Mouse (Mus musculus) limb, embryonic 10.5 days (tissue): ENCODE measurements around the gene Gpr55. TPM values are rescaled to one million over a fixed set of nuclear protein-coding genes. Genes with fewer than 3 reads are reported as not detected.

Source experiments
- DNase-seq: peaks from one replicate; pipeline ENCODE4 v3.0.0-alpha.2; 2017; ENCODE audit warnings: low spot score
- H3K27ac ChIP-seq: fragments of 300-500 bp; sonication (generic); 2 replicates; pipeline ENCODE4 v1.5.1; 2016; ENCODE audit warnings: mild to moderate bottlenecking
- H3K27me3 ChIP-seq: fragments of 300-500 bp; sonication (generic); 2 replicates; pipeline ENCODE4 v1.6.1; 2016; ENCODE audit warnings: low read depth, mild to moderate bottlenecking; ENCODE audit not compliant: poor library complexity, severe bottlenecking
- H3K36me3 ChIP-seq: fragments of 300-500 bp; sonication (generic); 2 replicates; pipeline ENCODE4 v1.6.1; 2016; ENCODE audit warnings: mild to moderate bottlenecking, moderate library complexity
- H3K4me1 ChIP-seq: fragments of 300-500 bp; sonication (generic); 2 replicates; pipeline ENCODE4 v1.6.1; 2016
- H3K4me3 ChIP-seq: fragments of 300-500 bp; sonication (generic); 2 replicates; pipeline ENCODE4 v1.5.1; 2016; ENCODE audit warnings: mild to moderate bottlenecking, moderate library complexity
- H3K9me3 ChIP-seq: fragments of 300-500 bp; sonication (generic); replicated peaks from 2 replicates; pipeline ENCODE4 v1.6.1; 2016; ENCODE audit warnings: mild to moderate bottlenecking
- WGBS: fragments of 180-500 bp; shearing (Covaris S2); methylation state at CpG from one replicate; pipeline ENCODE4 v1.1.7; 2016; 5-methylcytosine and 5-hydroxymethylcytosine counted together
- polyA plus RNA-seq: library from polyadenylated mRNA; unstranded; fragments of >200 nt; fragmentation: Nextera tagmentation; extraction: Ambion mirVana; gene quantifications from 2 replicates; pipeline ENCODE4 v1.2.1, GENCODE M21; 2016

The Gpr55 gene
- polyA plus RNA-seq, 1 experiment from 2014 or later: not detected

DNA sequence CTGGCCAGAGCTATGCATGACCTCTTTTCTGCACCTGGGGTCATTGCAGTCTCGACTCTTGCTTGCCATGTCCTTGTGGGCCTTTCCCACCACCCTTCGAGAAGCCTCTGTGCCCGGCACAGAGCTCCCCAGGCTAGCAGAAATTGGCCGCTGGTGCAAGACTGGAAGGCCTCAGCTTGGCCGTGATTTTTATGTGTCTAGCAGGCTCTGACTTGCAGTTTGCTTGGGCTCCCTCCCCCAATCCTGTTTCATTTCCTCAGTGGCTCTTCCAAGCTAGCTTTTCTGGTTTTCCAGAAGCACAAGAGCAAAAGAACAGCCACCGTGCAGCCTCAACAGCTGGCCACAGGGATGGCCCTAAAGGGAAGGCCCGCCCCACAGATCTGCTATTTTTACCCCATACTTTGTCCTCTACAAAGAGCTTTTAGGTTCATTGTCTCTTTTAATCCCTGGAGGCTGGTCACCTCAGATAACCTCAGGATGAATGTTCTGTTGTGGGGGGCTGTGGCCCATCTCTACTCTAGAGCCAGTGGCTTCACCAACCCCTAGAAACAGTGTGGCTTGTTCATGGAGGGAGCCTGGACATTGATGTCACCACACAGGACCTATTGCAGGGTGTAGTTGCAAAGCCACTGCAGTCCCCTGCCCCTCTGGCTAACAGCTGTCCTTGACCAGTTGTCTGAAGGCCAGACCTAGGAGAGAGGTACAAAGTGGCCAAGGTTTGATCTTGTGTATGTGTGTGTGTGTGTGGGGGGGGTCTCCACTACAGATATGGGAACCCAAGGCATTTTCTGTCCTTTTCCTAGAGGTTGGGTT lies 60.1 kb downstream of the Gpr55 start:
- Histone ChIP-seq H3K4me3 (no peak overlapping the region), H3K9me3 (no peaks in the 10 kb centered on the region), H3K36me3 (peaks cover 57% of the 10 kb centered on the region), H3K27me3 (no peaks in the 10 kb centered on the region), H3K4me1 (peaks cover 55% of the 10 kb centered on the region), H3K27ac (0 out of 2 replicates have a peak overlapping the region, but pooled peaks have one; percentile 11)
- 79% methylated on average over 7 of the region's 7 CpGs for WGBS
- DNase-seq: no peak

DNA sequence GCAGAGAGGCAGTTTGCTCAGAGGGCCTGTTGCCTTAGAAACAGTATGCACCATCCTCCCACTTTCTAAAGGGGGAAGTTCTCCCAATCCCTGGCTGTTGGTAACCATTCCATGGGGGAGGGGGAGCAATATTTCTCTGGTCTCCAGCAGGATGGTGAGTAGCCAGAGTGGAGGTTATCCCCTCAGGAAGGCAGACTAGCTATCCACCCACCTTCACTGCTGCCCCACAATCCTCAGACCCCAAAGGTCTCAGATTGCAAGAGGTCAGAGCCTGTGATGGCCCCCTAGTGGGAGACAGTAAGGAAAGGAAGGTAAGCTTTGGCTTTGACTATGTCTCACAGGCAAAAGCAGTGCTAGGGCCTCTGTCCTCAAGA lies 61.4 kb downstream of the Gpr55 start:
- no peak for DNase-seq
- Histone ChIP-seq H3K27me3 (no peaks in the 10 kb centered on the region), H3K27ac (peak overlapping the region; percentile 27; the same call in 1 of the 2 replicates), H3K4me3 (no peak overlapping the region), H3K36me3 (peaks cover 45% of the 10 kb centered on the region), H3K9me3 (no peaks in the 10 kb centered on the region), H3K4me1 (peaks cover 58% of the 10 kb centered on the region)

DNA sequence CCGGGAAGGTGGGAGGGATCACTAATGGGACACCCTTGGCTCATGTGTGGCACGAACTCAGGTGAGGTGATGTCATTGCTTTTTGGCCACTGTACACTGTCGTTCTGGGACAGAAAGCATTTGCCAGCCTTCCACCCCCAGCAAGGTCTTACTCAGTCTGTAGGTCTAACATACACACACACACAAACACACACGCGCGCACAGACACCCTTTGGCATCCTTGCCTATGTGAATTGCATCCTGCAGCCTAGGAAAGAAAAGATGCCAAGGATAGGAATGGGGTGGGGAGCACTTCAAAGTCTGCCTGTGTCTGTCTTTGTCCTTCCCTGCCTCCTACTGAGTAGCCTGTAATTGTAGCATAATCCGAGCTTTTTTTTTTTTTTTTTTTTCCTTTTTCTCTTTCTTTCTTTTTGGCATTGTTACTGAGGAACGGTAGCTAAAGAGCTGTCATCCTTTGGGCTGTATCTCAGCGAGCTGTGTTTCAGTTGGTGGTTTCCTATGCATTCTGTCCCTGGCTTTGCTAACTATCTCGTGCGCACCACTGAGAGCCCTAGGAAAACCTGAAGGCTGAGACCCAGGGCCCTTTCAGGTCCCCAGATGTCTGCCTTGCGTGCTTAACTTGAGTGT lies 61.9 kb downstream of the Gpr55 start:
- Histone ChIP-seq H3K27ac (peak overlapping the region; percentile 59), H3K27me3 (no peaks in the 10 kb centered on the region), H3K4me3 (no peak overlapping the region), H3K9me3 (no peaks in the 10 kb centered on the region), H3K4me1 (peaks cover 62% of the 10 kb centered on the region), H3K36me3 (peaks cover 40% of the 10 kb centered on the region)
- DNase-seq: no peak
- 53% methylated on average over 12 of the region's 12 CpGs for WGBS

DNA sequence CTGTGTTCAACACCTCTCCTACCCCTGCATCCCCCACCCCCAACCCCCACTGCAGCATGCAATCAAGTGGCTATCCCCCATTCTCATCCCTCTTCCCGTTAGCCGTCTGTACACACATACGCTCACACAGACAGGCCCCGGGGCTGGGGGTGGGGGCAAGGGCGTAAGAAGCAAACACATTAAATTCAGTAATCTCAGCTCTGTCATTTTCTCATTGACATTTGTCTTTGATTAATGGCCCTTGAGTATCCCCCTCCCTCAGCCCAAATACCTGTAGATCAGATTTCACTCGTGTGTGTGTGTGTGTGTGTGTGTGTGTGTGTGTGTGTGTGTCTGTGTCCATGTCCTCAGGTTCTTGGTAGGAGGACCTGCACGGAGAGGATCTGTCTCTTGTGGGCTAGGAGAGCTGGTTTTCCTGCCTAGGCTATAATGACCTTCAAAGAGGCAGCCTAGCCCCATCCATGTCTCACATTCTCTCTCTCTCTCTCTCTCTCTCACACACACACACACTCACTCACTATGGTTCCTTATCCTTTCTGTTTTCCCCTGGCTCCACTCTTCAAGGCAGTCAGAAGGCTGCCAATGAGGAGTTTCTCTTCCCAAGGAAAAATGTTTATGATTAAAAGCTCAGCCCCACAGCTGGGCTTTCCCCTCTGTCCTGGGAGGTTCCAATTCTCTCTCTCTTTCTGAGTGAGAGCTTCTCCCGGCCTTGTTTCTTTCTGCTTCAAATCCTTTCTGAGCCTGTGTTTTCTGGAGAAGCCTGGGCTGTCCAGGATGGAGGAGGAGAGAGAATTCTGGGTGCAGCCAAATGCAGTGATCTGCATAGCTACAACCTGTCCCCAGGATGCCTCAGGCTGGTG lies 62.7 kb downstream of the Gpr55 start:
- peak; percentile 44 for DNase-seq
- Histone ChIP-seq H3K36me3 (peaks cover 33% of the 10 kb centered on the region), H3K9me3 (no peaks in the 10 kb centered on the region), H3K4me3 (peak overlapping the region; percentile 20; the same call in 1 of the 2 replicates), H3K27ac (peak overlapping the region; percentile 61; the same call in 1 of the 2 replicates), H3K27me3 (no peaks in the 10 kb centered on the region), H3K4me1 (peaks cover 66% of the 10 kb centered on the region)
- WGBS: 41% methylated on average over 8 of the region's 8 CpGs

DNA sequence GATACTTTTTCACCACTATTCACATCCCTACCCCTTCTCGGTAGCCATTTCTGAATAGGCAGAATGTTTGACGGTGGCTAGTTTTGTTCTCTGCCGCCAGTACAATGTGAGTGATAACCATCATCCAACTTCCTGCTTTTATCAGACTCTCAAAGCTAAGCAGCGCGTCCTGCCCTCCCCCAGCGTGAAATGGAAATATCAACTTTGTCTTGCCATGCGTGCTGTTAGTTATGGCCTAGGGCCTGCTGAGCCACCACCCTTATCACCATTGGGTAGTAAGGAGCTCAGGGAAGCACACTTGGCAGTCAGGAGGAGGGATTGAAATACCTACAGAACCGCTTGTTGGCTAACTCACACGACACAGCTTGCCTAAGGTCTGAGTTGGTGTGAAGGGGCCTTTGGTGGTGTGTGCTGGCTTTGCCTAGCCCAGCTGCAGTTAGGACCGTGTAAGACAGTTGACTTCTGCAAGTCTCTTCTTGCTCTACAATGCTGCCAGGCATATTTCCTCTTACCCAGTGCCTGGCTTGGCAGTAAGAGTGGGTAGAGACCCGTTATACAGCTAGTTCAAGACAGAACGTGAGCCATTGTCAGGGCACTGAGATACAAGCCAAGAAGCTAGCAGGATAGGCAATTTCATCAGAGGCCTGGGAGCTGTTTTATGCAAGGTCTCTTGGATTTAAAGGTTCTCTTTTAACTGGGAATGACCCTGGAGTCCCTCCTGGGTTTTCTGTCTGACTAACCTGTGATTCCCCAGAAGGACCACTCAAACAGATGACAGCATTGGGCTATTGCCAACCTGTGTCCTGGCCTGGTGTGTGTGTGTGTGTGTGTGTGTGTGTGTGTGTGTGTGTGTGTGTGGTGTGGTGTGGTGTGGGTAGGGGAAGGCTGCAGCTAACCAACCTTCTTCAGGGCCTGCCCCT lies 63.8 kb downstream of the Gpr55 start:
- WGBS: 72% methylated on average over 12 of the region's 12 CpGs

DNA sequence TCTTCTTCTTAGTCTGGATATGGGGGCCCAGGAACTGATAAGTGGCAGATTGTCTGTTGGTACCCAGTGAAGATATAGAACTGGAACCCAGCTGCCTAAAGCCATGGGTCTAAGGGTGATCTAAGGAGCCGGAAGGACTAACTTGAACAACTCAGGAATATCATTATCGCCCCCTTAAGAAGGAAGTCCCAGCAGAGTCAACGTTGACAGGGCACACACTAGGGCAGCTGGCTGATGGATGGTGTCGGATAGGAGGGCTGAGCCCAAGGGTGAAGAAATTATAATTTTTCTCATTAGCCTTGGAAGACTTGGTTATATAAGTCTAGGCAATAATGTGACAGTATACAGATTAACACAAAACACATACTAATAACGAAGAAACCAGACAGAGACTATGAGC lies 64.7 kb downstream of the Gpr55 start:
- 78% methylated on average over 5 of the region's 5 CpGs for WGBS
- Histone ChIP-seq H3K27me3 (no peaks in the 10 kb centered on the region), H3K9me3 (no peaks in the 10 kb centered on the region), H3K36me3 (peaks cover 12% of the 10 kb centered on the region), H3K4me1 (peaks cover 60% of the 10 kb centered on the region), H3K27ac (peak overlapping the region; percentile 96), H3K4me3 (peak overlapping the region; percentile 68)
- no peak for DNase-seq

More for the DNA sequence above, 63.8 kb downstream of the Gpr55 start:
- Histone ChIP-seq H3K36me3 (peaks cover 22% of the 10 kb centered on the region), H3K4me1 (peaks cover 66% of the 10 kb centered on the region), H3K9me3 (no peaks in the 10 kb centered on the region), H3K27ac (peak overlapping the region; percentile 61; the same call in 1 of the 2 replicates), H3K27me3 (no peaks in the 10 kb centered on the region), H3K4me3 (peak overlapping the region; percentile 68; the same call in 1 of the 2 replicates)
- no peak for DNase-seq

DNA sequence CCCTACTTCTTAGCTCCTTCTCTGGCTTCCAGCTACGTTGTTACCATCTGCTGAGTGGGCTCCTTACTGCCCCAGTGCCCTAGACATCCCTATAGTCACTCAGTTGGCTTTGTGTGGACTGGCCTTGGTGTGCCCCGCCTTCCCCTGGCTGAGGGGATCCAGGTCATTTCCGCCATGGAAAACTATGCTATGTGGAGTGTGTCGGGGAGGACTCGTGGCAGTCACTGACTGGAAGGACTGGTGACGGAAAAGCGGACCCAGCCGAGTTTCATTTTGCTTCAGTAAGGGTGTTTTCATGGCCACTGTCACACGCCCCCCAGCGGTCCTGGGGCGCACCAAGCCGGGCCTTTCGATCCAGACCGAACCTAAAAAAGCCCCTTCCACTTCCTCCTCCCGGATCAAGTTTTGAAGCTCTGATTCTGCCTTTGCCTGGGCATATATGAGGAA lies 65.4 kb downstream of the Gpr55 start:
- peak overlapping the region; percentile 68 for H3K4me3 ChIP-seq
- DNase-seq: peak; percentile 75
- peak overlapping the region; percentile 96 for H3K27ac ChIP-seq
- WGBS: 5% methylated on average over 15 of the region's 15 CpGs
- peaks cover 53% of the 10 kb centered on the region for H3K4me1 ChIP-seq
- peaks cover 5% of the 10 kb centered on the region for H3K36me3 ChIP-seq
- H3K27me3 ChIP-seq: no peaks in the 10 kb centered on the region
- no peaks in the 10 kb centered on the region for H3K9me3 ChIP-seq

DNA sequence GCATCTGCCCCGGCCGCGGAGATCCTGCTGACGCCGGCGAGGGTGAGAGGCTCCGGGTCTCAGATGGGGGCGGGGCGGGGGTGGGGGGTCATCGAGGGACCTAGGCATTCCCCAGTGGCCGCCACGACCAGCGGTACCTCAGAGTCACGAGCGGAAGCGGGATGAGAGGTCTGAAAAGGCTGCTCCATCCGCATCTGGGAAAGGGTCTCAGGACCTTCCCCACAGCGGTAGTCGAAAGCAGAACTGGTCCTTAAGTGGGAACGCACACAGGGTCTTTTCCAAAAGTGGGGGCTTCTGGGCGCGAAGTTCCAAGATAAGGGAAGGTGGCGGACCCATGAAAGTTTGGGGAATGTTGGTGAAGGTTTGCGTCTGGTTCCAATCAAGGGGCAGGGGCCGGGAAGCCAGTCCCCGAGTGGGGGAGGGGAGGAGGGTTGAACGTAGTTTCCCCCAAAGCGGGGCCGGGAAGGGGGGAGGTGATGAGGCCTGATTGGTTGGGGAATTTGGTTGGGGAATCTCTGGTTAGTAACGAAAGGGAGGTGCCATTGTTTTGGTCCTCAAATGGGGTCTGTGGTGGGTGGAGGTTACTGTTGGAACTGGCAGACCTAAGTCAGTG lies 66.0 kb downstream of the Gpr55 start:
- Histone ChIP-seq H3K9me3 (no peaks in the 10 kb centered on the region), H3K27ac (peak overlapping the region; percentile 96), H3K27me3 (no peaks in the 10 kb centered on the region), H3K4me1 (peaks cover 51% of the 10 kb centered on the region), H3K4me3 (peak overlapping the region; percentile 68), H3K36me3 (peaks cover 4% of the 10 kb centered on the region; the same call in 1 of the 2 replicates)
- WGBS: under 1% methylated on average over 30 of the region's 30 CpGs
- peak; percentile 88 for DNase-seq

DNA sequence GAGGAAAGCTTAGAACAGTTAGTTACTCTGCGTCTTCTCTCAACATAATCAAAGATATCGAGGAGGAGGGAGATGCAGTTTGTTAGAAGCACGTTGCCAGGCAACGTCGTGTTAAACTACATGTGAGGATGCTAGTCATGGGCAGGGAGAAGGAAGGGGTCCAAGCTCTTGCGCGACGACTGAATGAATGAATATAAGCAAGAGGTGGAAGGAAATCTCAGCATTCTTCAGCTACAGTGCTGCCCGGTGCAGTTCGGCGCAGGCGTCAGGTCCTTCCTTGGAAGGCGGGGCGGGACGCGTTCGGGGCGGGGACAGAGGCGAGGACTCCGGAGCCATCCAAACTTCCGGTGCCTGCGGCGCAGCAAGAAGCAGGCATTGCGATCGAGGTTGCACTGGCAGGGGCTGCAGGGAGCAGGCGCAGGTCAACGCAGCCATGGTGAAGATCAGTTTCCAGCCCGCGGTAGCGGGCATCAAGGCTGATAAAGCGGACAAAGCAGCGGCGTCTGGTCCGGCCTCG lies 66.5 kb downstream of the Gpr55 start, which contains the start of gene Itm2c:
Gene Itm2c, plus strand, starts transcription at position 51 of the 517 bp plus-strand sequence.
- Histone ChIP-seq H3K36me3 (peaks cover 4% of the 10 kb centered on the region; the same call in 1 of the 2 replicates), H3K4me3 (peak within 1 kb of the TSS; percentile 68), H3K27ac (peak within 1 kb of the TSS; percentile 96), H3K27me3 (no peaks in the 10 kb centered on the region), H3K9me3 (no peaks in the 10 kb centered on the region), H3K4me1 (peaks cover 47% of the 10 kb centered on the region)
- peak; percentile 93 for DNase-seq
- 1% methylated on average over 35 of the region's 35 CpGs for WGBS
